Mouse (Mus musculus): ENCODE measurements around the gene Ndnf.

Gene Ndnf

GRCm38 (mm10) chr6:65671451-65671850, at the start of gene Ndnf:
Gene Ndnf, plus strand, starts transcription at chr6:65671590.
- no peak for DNase-seq (ENCODE audit: low spot score)

GRCm38 (mm10) chr6:65623016-65623715, 48.2 kb upstream of the Ndnf start:
- no peak for DNase-seq (ENCODE audit: low spot score)

- no peak for DNase-seq (ENCODE audit: low spot score)
Measured at GRCm38 (mm10) chr6:65630578-65630977, 40.8 kb upstream of the Ndnf start.

GRCm38 (mm10) chr6:65632184-65632583, 39.2 kb upstream of the Ndnf start:
- DNase-seq (ENCODE audit: low spot score): no peak

GRCm38 (mm10) chr6:65642431-65642830, 29.0 kb upstream of the Ndnf start:
- no peak for DNase-seq (ENCODE audit: low spot score)

GRCm38 (mm10) chr6:65644110-65644509, 27.3 kb upstream of the Ndnf start:
- no peak for DNase-seq (ENCODE audit: low spot score)

GRCm38 (mm10) chr6:65646408-65646807, 25.0 kb upstream of the Ndnf start:
- DNase-seq (ENCODE audit: low spot score): no peak

- DNase-seq (ENCODE audit: low spot score): no peak
Measured at GRCm38 (mm10) chr6:65647731-65648130, 23.7 kb upstream of the Ndnf start.

- no peak for DNase-seq (ENCODE audit: low spot score)
Measured at GRCm38 (mm10) chr6:65651376-65651775, 20.0 kb upstream of the Ndnf start.

GRCm38 (mm10) chr6:65661272-65661671, 10.1 kb upstream of the Ndnf start:
- DNase-seq (ENCODE audit: low spot score): no peak

GRCm38 (mm10) chr6:65662050-65662449, 9.3 kb upstream of the Ndnf start:
- DNase-seq (ENCODE audit: low spot score): no peak

GRCm38 (mm10) chr6:65663990-65664389, 7.4 kb upstream of the Ndnf start:
- no peak for DNase-seq (ENCODE audit: low spot score)

GRCm38 (mm10) chr6:65666295-65666694, 5.1 kb upstream of the Ndnf start:
- no peak for DNase-seq (ENCODE audit: low spot score)

GRCm38 (mm10) chr6:65669971-65670370, 1.4 kb upstream of the Ndnf start:
- no peak for DNase-seq (ENCODE audit: low spot score)

GRCm38 (mm10) chr6:65670981-65671411, 394 bp upstream of the Ndnf start:
- DNase-seq (ENCODE audit: low spot score): no peak

- DNase-seq (ENCODE audit: low spot score): no peak
Measured at GRCm38 (mm10) chr6:65672131-65673031, 991 bp downstream of the Ndnf start.

GRCm38 (mm10) chr6:65693938-65694337, 22.5 kb downstream of the Ndnf start:
- DNase-seq (ENCODE audit: low spot score): no peak

- no peak for DNase-seq (ENCODE audit: low spot score)
Measured at GRCm38 (mm10) chr6:65720676-65721075, 49.3 kb downstream of the Ndnf start.

- no peak for DNase-seq (ENCODE audit: low spot score)
Measured at GRCm38 (mm10) chr6:65725677-65726076, 54.3 kb downstream of the Ndnf start.

GRCm38 (mm10) chr6:65728261-65728660, 56.9 kb downstream of the Ndnf start:
- DNase-seq (ENCODE audit: low spot score): no peak

GRCm38 (mm10) chr6:65739442-65739841, 68.1 kb downstream of the Ndnf start:
- DNase-seq (ENCODE audit: low spot score): no peak

GRCm38 (mm10) chr6:65743144-65743870, 71.9 kb downstream of the Ndnf start:
- DNase-seq (ENCODE audit: low spot score): no peak

- DNase-seq (ENCODE audit: low spot score): no peak
Measured at GRCm38 (mm10) chr6:65743871-65744202, 72.4 kb downstream of the Ndnf start.

Measured in c-Kit-positive CD71-positive TER-119-positive erythroid progenitor cells, embryonic 14.5 days (primary cell).